Mouse (Mus musculus) bone marrow, adult 2 months (tissue): Measurements from ENCODE around the gene Rpl7l1.

Source experiments
- CTCF ChIP-seq: fragments of 200-500 bp; IDR thresholded peaks from 2 replicates; pipeline ENCODE4 v1.5.1; 2011; ENCODE audit warnings: low read length, control low read depth; ENCODE audit not compliant: control insufficient read depth, insufficient read depth
- POLR2A ChIP-seq: fragments of 200-500 bp; IDR thresholded peaks from 2 replicates; pipeline ENCODE4 v1.6.1; 2011; ENCODE audit warnings: low read depth, mild to moderate bottlenecking, control low read depth, low read length, borderline replicate concordance; ENCODE audit not compliant: control insufficient read depth

DNA sequence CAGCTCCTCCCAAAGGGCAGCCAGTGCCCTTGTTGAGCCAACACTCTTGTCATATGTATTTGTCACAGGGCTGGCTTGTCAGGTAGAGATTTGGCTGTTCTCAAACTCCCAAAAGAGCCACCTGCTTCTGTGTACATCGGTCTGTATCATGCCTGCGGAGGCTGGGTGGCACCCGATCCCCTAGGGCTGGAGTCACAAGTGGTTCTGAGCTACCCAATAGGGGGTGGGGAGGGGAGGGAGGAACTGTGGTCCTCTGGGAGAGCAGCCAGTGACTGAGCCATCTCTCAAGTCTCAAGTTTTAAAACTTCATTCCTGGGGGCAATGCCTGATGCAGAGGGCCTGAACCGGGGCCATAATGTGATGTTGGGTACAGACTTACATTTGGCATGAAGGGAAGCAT lies 14.3 kb upstream of the Rpl7l1 start:
- TF ChIP-seq POLR2A = no peak
- TF ChIP-seq CTCF = no peak
